Mouse (Mus musculus) adrenal gland, adult 2 months (tissue): Measurements from ENCODE around the gene Rtbdn. TPM values are rescaled to one million over a fixed set of nuclear protein-coding genes. Genes with fewer than 3 reads are reported as not detected.

ENCODE experiments used
- DNase-seq: peaks from one replicate; pipeline ENCODE4 v3.0.0; 2021
- polyA plus RNA-seq: library from polyadenylated mRNA; depleted of rRNA; stranded (reverse); fragments of >200 nt; gene quantifications from 2 replicates; pipeline ENCODE4 v1.2.3, GENCODE M21; 2012
- total RNA-seq, 2 experiments: library from RNA; stranded (reverse); gene quantifications; 2 replicates each; pipeline ENCODE4 v1.2.3; 2021

Rtbdn gene
- total and polyA plus RNA-seq, 3 experiments, result 0.34 TPM; not detected in 2

DNA sequence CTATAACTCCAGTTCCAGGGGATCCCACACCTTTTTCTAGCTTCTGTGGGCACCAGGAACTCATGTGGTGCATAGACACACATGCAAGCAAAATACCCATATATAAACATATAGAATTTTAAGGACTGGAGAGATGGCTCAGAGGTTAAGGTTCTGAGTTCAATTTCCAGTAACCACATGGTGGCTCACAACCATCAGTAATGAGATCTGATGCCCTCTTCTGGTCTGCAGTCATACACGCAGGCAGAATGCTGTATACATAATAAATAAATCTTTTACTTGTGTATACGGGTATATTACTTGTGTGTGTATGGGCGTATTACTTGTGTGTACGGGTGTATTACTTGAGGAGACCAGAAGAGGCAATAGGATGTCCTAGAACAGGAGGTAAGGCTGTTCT is 17.2 kb downstream of the Rtbdn start:
- DNase-seq, result no peak

DNA sequence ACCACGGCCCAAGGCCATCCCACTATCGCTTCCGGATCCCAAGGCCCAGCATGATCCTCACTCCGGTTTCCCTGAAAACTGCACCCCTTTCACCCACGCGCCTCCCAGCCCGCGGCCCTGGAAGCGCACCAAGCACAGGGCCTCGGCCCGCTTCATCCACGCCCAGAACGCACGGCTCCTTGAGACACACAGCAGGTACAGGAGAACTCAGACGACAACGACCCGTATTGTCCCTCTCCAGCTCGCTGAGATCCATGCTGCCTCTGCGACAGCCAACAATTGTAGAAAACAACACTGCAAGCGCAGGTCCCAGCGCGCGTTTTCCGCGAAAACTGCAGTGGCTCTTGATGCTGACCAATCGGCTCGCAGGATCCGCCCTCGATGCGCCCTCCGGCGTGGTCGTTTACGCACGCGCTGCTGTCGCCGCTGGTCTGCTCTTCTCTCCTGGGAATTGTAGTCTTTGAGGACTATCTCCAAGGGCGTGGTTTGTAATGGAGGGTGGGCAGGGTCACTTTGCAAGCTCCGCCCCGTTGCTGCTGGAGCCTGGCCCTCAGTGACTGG is 19.0 kb downstream of the Rtbdn start:
- DNase-seq, result peak; percentile 97

DNA sequence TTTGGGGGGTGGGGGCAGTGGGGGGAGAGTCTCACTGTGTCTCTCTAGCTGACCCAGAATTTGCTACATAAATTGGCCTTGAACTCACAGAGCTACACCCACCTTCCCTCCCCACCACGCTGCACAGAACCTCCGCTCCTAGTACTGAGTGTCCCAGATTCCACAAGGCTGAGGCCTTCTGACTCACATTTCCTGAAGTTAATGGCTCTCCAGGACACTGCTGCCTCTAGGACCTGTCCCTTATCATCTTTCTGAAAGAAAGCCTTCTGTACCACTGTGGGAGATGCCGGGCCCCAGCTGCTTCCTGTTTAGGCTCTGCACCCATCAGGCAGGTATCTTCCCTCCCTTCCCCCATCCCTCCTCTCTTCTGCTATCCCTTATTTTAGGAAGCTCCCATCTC is 19.8 kb downstream of the Rtbdn start:
- peak; percentile 77 for DNase-seq

GRCm38 (mm10) chr8:84967532-84968304 is 20.9 kb downstream of the Rtbdn start:
- DNase-seq, result peak; percentile 62

DNA sequence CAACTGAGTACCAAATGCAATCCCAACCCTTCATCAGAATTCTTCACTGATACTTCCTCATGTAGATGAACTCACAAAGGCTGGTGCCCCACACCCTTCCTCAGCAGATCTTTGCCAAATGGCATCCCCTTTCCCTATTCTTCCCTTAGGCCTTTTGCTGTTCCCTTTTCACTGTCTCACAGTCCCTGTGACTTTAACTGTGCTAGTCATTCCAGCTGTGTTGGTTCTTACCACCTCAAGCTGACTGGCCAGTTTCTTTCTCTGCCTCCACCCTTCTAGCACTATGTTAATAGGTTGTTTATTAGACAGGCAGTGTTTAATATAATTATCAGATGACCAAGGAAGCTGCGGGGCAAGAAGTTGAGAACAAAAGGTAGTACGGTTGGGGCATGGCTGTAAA is 21.9 kb downstream of the Rtbdn start:
- peak; percentile 38 for DNase-seq

DNA sequence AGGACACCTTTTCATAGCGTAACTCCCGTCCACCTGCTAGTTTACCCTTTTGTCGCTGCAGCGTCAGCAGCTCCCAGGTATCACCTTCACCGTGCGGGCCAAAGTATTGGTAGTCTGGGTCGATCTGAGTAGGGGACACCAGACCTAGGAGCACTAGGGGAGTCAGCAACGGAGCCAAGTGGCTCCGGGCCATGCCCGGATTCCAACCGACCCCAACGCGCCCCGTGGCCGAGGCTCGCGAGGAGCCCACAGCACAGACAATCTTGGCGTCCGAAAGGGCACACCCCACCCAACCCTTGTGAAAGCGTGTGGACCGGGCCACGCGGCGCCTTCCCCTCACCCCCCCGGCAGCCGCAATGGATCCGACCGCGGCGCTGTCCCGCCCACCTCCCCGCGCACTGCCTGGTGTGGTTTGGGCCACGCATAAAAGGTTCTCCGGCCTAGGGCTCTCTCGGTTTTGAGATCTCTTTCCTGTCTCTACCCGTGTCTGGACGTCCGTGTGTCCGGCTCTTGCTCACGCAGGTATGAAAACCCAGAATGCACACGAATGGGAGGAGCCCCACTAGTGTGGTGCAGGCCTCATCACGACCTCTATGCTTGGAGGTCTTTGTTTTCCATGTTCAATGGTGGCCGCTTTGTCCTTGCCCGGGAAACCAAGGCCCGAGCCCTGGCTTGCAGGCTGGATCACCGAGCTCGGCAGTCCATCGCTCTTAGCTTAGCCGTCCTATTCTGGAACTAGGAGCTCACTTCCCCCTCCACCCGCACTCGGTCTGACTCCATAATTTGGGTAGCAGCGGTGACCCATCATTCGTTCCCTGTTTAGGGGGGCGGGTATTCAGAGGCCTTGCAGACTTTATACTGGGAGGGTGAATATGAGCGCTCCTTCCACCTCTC is 22.7 kb downstream of the Rtbdn start, which contains the start of the genes Gm49661, Prdx2 and Rnaseh2a:
Gene Gm49661 (minus strand): TSS at position 193 of the 894 bp plus-strand sequence.
Gene Prdx2 (plus strand): TSS at position 347 of the 894 bp plus-strand sequence.
Gene Rnaseh2a (minus strand): TSS at position 527 of the 894 bp plus-strand sequence.
- peak; percentile 89 for DNase-seq

GRCm38 (mm10) chr8:84970135-84970790 is 23.5 kb downstream of the Rtbdn start:
- no peak for DNase-seq

GRCm38 (mm10) chr8:84970913-84971312 is 24.1 kb downstream of the Rtbdn start:
- no peak for DNase-seq

DNA sequence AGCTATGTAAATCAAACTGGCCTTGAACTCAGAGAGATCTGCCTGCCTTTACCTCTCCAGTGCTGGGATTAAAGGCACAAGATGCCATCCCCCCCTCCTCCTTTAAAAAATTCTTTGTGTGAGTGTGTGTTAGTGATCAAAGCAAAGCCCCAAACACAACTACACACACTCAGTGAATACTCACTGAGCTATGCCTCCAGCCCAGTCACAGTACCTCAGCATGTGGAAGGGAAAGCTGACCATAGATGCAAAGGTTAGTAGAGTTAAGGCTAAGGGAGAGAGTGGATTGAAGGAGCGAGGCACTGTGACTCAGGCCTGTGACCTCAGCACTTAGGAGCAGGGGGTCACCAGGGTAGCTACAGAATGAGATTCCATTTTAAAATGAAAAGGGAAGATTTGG is 26.3 kb downstream of the Rtbdn start:
- peak; percentile 38 for DNase-seq

DNA sequence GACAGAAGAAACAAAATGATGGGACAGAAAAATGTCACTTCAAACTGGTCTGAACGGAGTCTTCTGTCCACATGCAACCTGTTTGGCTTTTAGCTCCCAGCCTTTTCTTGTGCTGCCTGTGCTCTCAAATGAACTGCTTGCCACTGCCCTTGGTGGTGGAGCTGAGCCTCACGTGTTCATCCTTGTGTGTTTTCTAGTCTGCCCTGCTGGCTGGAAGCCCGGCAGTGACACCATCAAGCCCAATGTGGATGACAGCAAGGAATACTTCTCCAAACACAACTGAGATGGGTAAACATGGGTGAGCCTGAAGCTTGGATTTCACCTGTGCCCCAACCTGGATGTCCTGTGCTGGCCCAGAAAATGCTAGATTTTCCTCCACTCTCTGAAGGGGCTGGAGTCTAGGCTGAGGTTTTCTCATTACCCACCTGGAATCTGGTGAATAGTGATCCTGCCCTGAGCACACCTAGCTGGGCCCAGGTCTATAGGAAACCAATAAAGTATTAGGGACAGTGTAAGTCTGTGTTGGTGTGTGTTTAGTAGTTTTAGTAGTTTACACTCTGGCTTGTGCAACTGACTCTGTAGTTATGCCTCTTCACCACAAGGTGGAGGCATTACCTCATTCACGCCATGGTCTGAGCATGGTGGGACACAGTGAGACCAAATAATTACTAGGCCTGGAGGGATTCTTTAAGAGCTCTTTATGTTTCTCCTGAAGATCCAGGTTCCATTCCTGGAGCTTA is 27.2 kb downstream of the Rtbdn start:
- peak; percentile 91 for DNase-seq

DNA sequence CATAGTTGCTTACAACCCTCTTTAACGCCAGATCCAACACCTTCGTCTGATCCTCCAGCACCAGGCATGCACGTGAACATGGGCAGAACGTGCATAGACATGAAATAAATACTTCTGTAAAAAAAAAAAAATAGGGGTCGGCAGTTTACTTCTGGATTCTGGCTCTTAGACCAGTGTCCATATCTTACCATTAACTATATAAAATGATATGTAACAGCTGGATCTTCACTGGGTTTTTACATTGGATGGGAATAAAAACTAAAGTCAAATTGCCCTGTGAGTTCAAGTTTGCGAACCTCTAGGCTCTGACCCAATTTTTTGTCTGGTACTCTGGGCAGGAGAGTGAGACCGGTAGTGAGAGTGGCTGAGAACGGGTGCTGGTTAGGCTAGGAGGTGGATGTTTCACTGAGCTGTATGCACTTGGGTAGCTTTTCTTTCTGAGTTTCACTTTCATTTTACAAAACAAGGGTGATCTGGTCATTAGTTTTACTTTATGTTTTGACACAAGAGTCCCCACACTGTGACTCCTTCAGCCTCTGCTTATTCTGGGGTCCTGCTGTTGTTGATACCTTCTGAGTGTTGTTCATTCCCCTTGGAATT is 27.9 kb downstream of the Rtbdn start:
- no peak for DNase-seq

DNA sequence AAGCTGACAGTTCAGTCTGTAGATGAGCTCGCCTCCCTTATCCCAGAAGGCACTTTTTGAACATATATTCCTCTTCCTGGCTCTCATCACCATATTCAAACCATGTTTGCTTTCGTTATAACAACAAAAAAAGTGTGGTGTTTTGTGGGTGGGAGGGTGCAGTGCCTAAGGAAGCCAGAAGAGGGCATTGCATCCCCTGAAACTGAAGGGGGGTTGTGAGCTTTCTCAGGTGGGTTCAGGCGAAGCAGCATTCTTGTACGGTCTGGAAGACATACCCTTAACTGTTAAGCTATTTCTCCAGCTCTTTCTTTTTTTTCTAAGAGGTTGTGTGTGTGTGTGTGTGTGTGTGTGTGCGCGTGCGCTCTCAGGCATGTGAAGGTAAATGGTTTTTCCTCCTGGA is 28.6 kb downstream of the Rtbdn start:
- DNase-seq, result peak; percentile 71

GRCm38 (mm10) chr8:84976031-84976762 is 29.4 kb downstream of the Rtbdn start:
- DNase-seq, result peak; percentile 98

- no peak for DNase-seq
Observed at GRCm38 (mm10) chr8:84976763-84977434, 30.1 kb downstream of the Rtbdn start.

DNA sequence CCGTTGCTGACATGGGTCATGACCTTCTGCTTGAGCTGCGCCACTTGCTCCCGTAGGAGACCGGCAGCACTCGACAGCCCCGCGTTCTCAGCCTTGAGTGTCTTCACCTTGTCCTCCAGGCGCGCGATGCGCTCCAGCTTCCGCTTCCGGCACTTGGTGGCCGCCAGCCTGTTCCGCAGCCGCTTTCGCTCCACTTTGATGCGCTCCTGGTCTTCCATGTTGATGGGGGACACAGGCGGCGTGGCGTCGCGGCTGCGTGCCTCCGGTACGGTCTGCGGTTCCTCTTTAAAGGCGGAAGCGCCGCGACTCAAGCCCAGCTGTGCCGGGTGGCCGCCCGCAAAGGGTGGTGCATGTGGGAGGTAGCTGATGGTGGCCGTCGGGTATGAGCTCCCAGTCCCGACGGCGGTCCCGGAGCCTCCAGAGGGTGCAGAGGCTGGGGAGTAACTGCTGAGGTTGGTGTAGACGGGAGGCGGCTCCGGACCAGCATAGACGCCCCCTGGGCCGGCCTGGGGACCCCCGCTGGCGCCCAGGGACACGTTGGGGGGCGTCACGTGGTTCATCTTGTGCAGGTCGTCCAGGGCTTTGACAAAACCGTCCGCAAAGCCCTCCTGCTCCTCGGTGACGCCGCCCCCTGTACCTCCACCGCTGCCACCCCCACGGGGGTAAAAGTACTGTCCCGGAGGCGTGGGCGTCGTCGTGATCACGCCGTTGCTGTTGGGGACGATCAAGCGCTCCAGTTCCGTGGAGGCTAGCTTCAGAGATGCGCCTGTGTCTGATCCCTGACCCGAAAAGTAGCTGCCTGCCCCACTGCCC is 30.9 kb downstream of the Rtbdn start:
- peak; percentile 86 for DNase-seq

GRCm38 (mm10) chr8:84978248-84978940 is 31.6 kb downstream of the Rtbdn start, which contains the start of gene Junb:
TSS of gene Junb (minus strand) at chr8:84978718.
- DNase-seq, result peak; percentile 99

DNA sequence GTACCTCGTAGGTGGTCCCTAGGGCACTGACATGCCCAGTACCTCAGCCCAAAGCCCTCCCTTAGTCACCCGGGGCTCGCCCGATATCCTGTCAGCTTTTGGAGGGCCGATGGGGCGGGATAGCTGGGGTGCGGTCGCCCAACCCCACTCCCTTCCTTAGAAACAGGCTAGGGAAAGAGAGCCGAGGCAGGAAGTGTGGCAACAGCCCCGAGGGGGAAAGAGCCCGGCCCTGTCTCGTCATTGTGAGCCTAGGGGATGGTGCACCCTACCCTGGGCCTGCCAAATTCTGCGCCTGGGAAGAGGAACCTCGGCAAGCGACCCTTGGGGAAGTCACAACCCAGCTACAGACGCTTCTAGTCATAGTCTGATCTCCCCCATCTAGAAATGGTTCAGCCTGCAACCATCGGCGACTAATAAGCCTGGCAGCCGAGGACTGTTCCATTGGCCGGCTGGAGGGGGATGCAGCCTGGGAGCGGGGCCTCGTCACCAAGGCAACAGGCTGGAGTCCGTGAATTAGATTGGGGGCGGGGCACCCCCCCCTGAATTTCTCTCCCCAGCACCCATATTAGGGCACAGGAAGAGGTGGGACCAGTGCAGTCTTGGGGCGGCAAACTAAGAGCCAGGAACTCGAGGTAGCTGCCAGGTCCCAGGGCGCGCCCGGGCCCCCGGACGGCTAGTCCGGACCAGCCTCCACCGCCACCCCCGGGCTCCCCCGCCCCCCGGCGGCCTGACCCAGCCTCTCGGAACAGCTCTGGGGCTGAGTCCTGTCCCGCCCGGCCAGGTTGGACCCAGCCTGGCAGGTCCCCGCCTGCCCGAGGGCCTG is 33.0 kb downstream of the Rtbdn start:
- peak; percentile 97 for DNase-seq
